Mouse (Mus musculus) layer of hippocampus, postnatal 36 days (tissue): Measurements from ENCODE around the gene Agbl4. TPM values are rescaled to one million over a fixed set of nuclear protein-coding genes. Genes with fewer than 3 reads are reported as not detected.

Source experiments
- DNase-seq, 2 experiments: peaks; one replicate each; pipeline ENCODE4 v3.0.0; 2022
- total RNA-seq, 2 experiments: library from RNA; stranded (reverse); gene quantifications; 2 replicates each; pipeline ENCODE4 v1.2.3; 2021

The Agbl4 gene
- total RNA-seq, 2 experiments from 2014 or later = 12.6 to 13.0 TPM

GRCm38 (mm10) chr4:111502965-111503727 lies 1105.7 kb downstream of the Agbl4 start:
- no peak for DNase-seq

- no peak for DNase-seq
These were observed 1107.5 kb downstream of the Agbl4 start for GRCm38 (mm10) chr4:111504952-111505351.

- DNase-seq = no peak
These were observed 1112.7 kb downstream of the Agbl4 start for GRCm38 (mm10) chr4:111510129-111510528.

- DNase-seq = no peak
These were observed 1116.5 kb downstream of the Agbl4 start for GRCm38 (mm10) chr4:111513921-111514320.

GRCm38 (mm10) chr4:111516136-111516535 lies 1118.7 kb downstream of the Agbl4 start:
- DNase-seq = no peak

GRCm38 (mm10) chr4:111517063-111517792 lies 1119.8 kb downstream of the Agbl4 start:
- no peak for DNase-seq

- no peak for DNase-seq
These were observed 1120.7 kb downstream of the Agbl4 start for GRCm38 (mm10) chr4:111518191-111518590.

GRCm38 (mm10) chr4:111519267-111519666 lies 1121.8 kb downstream of the Agbl4 start:
- no peak for DNase-seq

GRCm38 (mm10) chr4:111520006-111520405 lies 1122.5 kb downstream of the Agbl4 start:
- DNase-seq = no peak

GRCm38 (mm10) chr4:111522974-111523373 lies 1125.5 kb downstream of the Agbl4 start:
- DNase-seq = no peak

- DNase-seq = no peak
These were observed 1131.5 kb downstream of the Agbl4 start for GRCm38 (mm10) chr4:111528961-111529360.

GRCm38 (mm10) chr4:111529996-111530395 lies 1132.5 kb downstream of the Agbl4 start:
- DNase-seq = no peak

GRCm38 (mm10) chr4:111530537-111530936 lies 1133.1 kb downstream of the Agbl4 start:
- no peak for DNase-seq

- DNase-seq = no peak
These were observed 1147.2 kb downstream of the Agbl4 start for GRCm38 (mm10) chr4:111544684-111545083.

GRCm38 (mm10) chr4:111546009-111546408 lies 1148.5 kb downstream of the Agbl4 start:
- DNase-seq = peak in 1 of 2 experiments; percentile 16

GRCm38 (mm10) chr4:111555426-111555825 lies 1158.0 kb downstream of the Agbl4 start:
- DNase-seq = no peak

GRCm38 (mm10) chr4:111577087-111577773 lies 1179.8 kb downstream of the Agbl4 start:
- DNase-seq = no peak

- no peak for DNase-seq
These were observed 1181.8 kb downstream of the Agbl4 start for GRCm38 (mm10) chr4:111579115-111579862.

- DNase-seq = no peak
These were observed 1182.4 kb downstream of the Agbl4 start for GRCm38 (mm10) chr4:111579863-111580224.

- no peak for DNase-seq
These were observed 1182.8 kb downstream of the Agbl4 start for GRCm38 (mm10) chr4:111580239-111580638.

GRCm38 (mm10) chr4:111583562-111584237 lies 1186.2 kb downstream of the Agbl4 start:
- DNase-seq = no peak

GRCm38 (mm10) chr4:111584286-111584685 lies 1186.8 kb downstream of the Agbl4 start:
- no peak for DNase-seq
